Comparison of ENCODE assay signal across 8 mouse cellular contexts in genomic region chrX:12068978-12069724, GRCm38 (mm10).
DNase-seq lines count a peak whose midpoint lies in the region; ATAC-seq lines count a peak whose summit lies in the region.

No protein-coding gene starts in this region.

- no peak for ATAC-seq in heart, embryonic 11.5 days (replicated peaks; ENCODE audit: insufficient number of reproducible peaks, low FRiP score, low TSS enrichment)
- ATAC-seq in intestine, embryonic 15.5 days, result peak; percentile 75
- ATAC-seq in midbrain, embryonic 16.5 days, result peak; percentile 44; the same call in 1 of the 2 replicates

- H3K9me3 ChIP-seq in heart, embryonic 11.5 days (replicated peaks; ENCODE audit: control insufficient read depth, low read length), result no peaks in the 10 kb centered on the region
- H3K9me3 ChIP-seq in intestine, embryonic 15.5 days, result no peaks in the 10 kb centered on the region
- H3K9me3 ChIP-seq in midbrain, embryonic 16.5 days (replicated peaks; ENCODE audit: control insufficient read depth, low read length, poor library complexity, severe bottlenecking), result no peaks in the 10 kb centered on the region

- H3K4me1 ChIP-seq in heart, embryonic 11.5 days (ENCODE audit: control insufficient read depth, insufficient read depth, low read length), result peaks cover 69% of the 10 kb centered on the region
- peaks cover 53% of the 10 kb centered on the region for H3K4me1 ChIP-seq in intestine, embryonic 15.5 days (replicated peaks)
- peaks cover 47% of the 10 kb centered on the region for H3K4me1 ChIP-seq in midbrain, embryonic 16.5 days (ENCODE audit: control insufficient read depth, insufficient read depth, low read length)

- intact Hi-C loops in heart, postnatal 14 days (cut with DNase I), result loop anchor here (5.0 kb wide), 1 partner anchor 262 kb away; no protein-coding TSS in a partner anchor

- no peak overlapping the region for H3K27ac ChIP-seq in heart, embryonic 11.5 days (ENCODE audit: low read depth, low read length)
- peak overlapping the region; percentile 40; the same call in 1 of the 2 replicates for H3K27ac ChIP-seq in intestine, embryonic 15.5 days
- no peak overlapping the region for H3K27ac ChIP-seq in midbrain, embryonic 16.5 days (ENCODE audit: low read length)

- 6% methylated on average over 26 of the region's 26 CpGs for WGBS in heart, embryonic 11.5 days (ENCODE audit: insufficient replicate concordance)
- 8% methylated on average over 26 of the region's 26 CpGs for WGBS in intestine, embryonic 15.5 days
- WGBS in midbrain, embryonic 16.5 days, result 6% methylated on average over 26 of the region's 26 CpGs

- no peaks in the 10 kb centered on the region for H3K36me3 ChIP-seq in heart, embryonic 11.5 days (ENCODE audit: control insufficient read depth, insufficient read depth, low read length)
- no peaks in the 10 kb centered on the region for H3K36me3 ChIP-seq in intestine, embryonic 15.5 days
- no peaks in the 10 kb centered on the region for H3K36me3 ChIP-seq in midbrain, embryonic 16.5 days (ENCODE audit: control insufficient read depth, insufficient read depth, low read length)

- H3K9ac ChIP-seq in heart, embryonic 11.5 days (ENCODE audit: low read depth, low read length), result no peak overlapping the region; the same call in 1 of the 2 replicates
- no peak overlapping the region for H3K9ac ChIP-seq in intestine, embryonic 15.5 days
- peak overlapping the region; percentile 15; the same call in 1 of the 2 replicates for H3K9ac ChIP-seq in midbrain, embryonic 16.5 days (ENCODE audit: low read depth, low read length)

- H3K4me2 ChIP-seq in heart, embryonic 11.5 days, result peak overlapping the region; percentile 37
- H3K4me2 ChIP-seq in intestine, embryonic 15.5 days (replicated peaks), result peak overlapping the region; percentile 45
- H3K4me2 ChIP-seq in midbrain, embryonic 16.5 days (ENCODE audit: low read length), result peak overlapping the region; percentile 38

- peaks cover 50% of the 10 kb centered on the region for H3K27me3 ChIP-seq in heart, embryonic 11.5 days (ENCODE audit: control insufficient read depth, insufficient read depth, low read length)
- peaks cover 13% of the 10 kb centered on the region; the same call in 1 of the 2 replicates for H3K27me3 ChIP-seq in intestine, embryonic 15.5 days (replicated peaks)
- H3K27me3 ChIP-seq in midbrain, embryonic 16.5 days (ENCODE audit: control insufficient read depth, insufficient read depth, low read depth, low read length), result peaks cover 10% of the 10 kb centered on the region

- DNase-seq in heart, postnatal 14 days, result no peak
- DNase-seq in urinary bladder, postnatal 14 days (ENCODE audit: low spot score), result peak; percentile 12
- DNase-seq in urinary bladder, postnatal 25 days (ENCODE audit: low spot score), result no peak
- DNase-seq in gastrocnemius, adult 18-20 months (ENCODE audit: low spot score), result no peak
- no peak for DNase-seq in adrenal gland, adult 2 months

- H3K4me3 ChIP-seq in heart, embryonic 11.5 days (ENCODE audit: low read depth, low read length), result no peak overlapping the region
- H3K4me3 ChIP-seq in intestine, embryonic 15.5 days (replicated peaks), result no peak overlapping the region
- peak overlapping the region; percentile 9; the same call in 1 of the 2 replicates for H3K4me3 ChIP-seq in midbrain, embryonic 16.5 days (ENCODE audit: low read depth, low read length)
